Mouse (Mus musculus) limb, embryonic 14.5 days (tissue): ENCODE data around the gene Hadha. TPM values are rescaled to one million over a fixed set of nuclear protein-coding genes. Genes with fewer than 3 reads are reported as not detected.

ENCODE experiments used
- ATAC-seq: fragments of 200-750 bp; cut with Nextera tagmentation; 2 replicates; pipeline ENCODE4 v1.8.0; 2017; ENCODE audit warnings: low read depth, moderate number of reproducible peaks, moderate TSS enrichment; ENCODE audit not compliant: low FRiP score
- DNase-seq: peaks from one replicate; pipeline ENCODE4 v3.0.0-alpha.2; 2015; ENCODE audit warnings: low spot score
- H3K27ac ChIP-seq: fragments of 300-500 bp; sonication (generic); replicated peaks from 2 replicates; pipeline ENCODE4 v1.5.1; 2014; ENCODE audit warnings: low read depth, mild to moderate bottlenecking, low read length, moderate library complexity, mixed read lengths
- H3K27me3 ChIP-seq: fragments of 300-500 bp; sonication (generic); 2 replicates; pipeline ENCODE4 v1.6.1; 2014; ENCODE audit warnings: low read length, mixed read lengths; ENCODE audit not compliant: control insufficient read depth, insufficient read depth
- H3K36me3 ChIP-seq: fragments of 300-500 bp; sonication (generic); 2 replicates; pipeline ENCODE4 v1.6.1; 2014; ENCODE audit warnings: mild to moderate bottlenecking, low read length, moderate library complexity, mixed read lengths; ENCODE audit not compliant: control insufficient read depth, insufficient read depth
- H3K4me1 ChIP-seq: fragments of 300-500 bp; sonication (generic); 2 replicates; pipeline ENCODE4 v1.6.1; 2014; ENCODE audit warnings: antibody characterized with exemption, low read length, mixed read lengths; ENCODE audit not compliant: control insufficient read depth, insufficient read depth
- H3K4me2 ChIP-seq: fragments of 300-500 bp; sonication (generic); replicated peaks from 2 replicates; pipeline ENCODE4 v1.6.1; 2014; ENCODE audit warnings: low read depth, mild to moderate bottlenecking, low read length, moderate library complexity; ENCODE audit not compliant: severe bottlenecking
- H3K4me3 ChIP-seq: fragments of 300-500 bp; sonication (generic); replicated peaks from 2 replicates; pipeline ENCODE4 v1.5.1; 2014; ENCODE audit warnings: low read length
- H3K9ac ChIP-seq: fragments of 300-500 bp; sonication (generic); 2 replicates; pipeline ENCODE4 v1.6.1; 2014; ENCODE audit warnings: mild to moderate bottlenecking, low read depth, low read length, moderate library complexity; ENCODE audit not compliant: severe bottlenecking
- H3K9me3 ChIP-seq: fragments of 300-500 bp; sonication (generic); 2 replicates; pipeline ENCODE4 v1.6.1; 2016; ENCODE audit warnings: low read length; ENCODE audit not compliant: control insufficient read depth
- POLR2A ChIP-seq: fragments of 200-500 bp; IDR thresholded peaks from 2 replicates; pipeline ENCODE4 v1.8.0; 2012; ENCODE audit warnings: inconsistent platforms, mild to moderate bottlenecking, moderate library complexity, borderline replicate concordance; ENCODE audit not compliant: insufficient read depth, insufficient read length; ENCODE audit errors: extremely low read depth
- WGBS: fragments of 180-500 bp; shearing (Covaris S2); extraction: QIAGEN DNeasy Blood & Tissue Kit; methylation state at CpG from one replicate; pipeline ENCODE4 v1.1.7; 2014; 5-methylcytosine and 5-hydroxymethylcytosine counted together
- polyA plus RNA-seq, 2 experiments: library from polyadenylated mRNA; depleted of rRNA in 1 of 2; stranded (reverse) in 1 of 2; unstranded in 1 of 2; fragments of >200 nt; fragmentation: Nextera tagmentation in 1 of 2; extraction: Ambion mirVana in 1 of 2; gene quantifications; 2 replicates each; pipeline versions ENCODE4 v1.2.1 to v1.2.3; 2012 to 2014

Gene Hadha
- polyA plus RNA-seq, 2 experiments = 84.0 to 124 TPM

- ATAC-seq = no peak
- H3K9me3 ChIP-seq = no peaks in the 10 kb centered on the region
- H3K9ac ChIP-seq = no peak overlapping the region
- no peaks in the 10 kb centered on the region for H3K4me1 ChIP-seq
- H3K27ac ChIP-seq = no peak overlapping the region
- H3K36me3 ChIP-seq = peaks cover 83% of the 10 kb centered on the region
- no peak overlapping the region for H3K4me3 ChIP-seq
- TF ChIP-seq POLR2A = no peak
- H3K27me3 ChIP-seq = no peaks in the 10 kb centered on the region
- no peak overlapping the region for H3K4me2 ChIP-seq
- DNase-seq = no peak
- 27% methylated on average over 20 of the region's 20 CpGs for WGBS
Measured at GRCm38 (mm10) chr5:30172931-30173692, 18.1 kb upstream of the Hadha start.

DNA sequence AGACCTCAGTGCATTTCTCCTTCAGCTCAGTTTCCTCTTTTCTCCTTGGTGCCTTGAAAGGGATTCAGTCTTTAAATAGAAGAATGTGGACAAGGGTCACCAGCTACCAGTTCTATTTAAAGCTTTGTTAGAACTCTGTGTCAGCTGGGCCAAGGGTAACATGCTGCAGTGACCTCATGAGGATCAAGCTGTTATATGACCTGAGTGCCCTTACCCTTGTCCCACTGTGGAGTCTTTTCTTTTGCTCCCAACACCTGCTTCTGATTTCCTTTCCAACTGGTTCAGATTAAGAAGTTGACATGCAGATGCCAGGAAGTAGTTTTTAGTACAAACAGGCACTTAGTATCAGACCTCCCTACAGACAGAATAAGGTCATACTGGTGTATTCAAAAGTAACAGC is 17.2 kb upstream of the Hadha start:
- Histone ChIP-seq H3K4me1 (no peaks in the 10 kb centered on the region), H3K4me3 (no peak overlapping the region), H3K9ac (no peak overlapping the region), H3K27ac (no peak overlapping the region), H3K4me2 (no peak overlapping the region), H3K27me3 (no peaks in the 10 kb centered on the region), H3K9me3 (no peaks in the 10 kb centered on the region), H3K36me3 (peaks cover 80% of the 10 kb centered on the region)
- DNase-seq (no peak), ATAC-seq (0 out of 2 replicates have a peak, but pooled peaks have one; percentile 44)
- TF ChIP-seq POLR2A = no peak

DNA sequence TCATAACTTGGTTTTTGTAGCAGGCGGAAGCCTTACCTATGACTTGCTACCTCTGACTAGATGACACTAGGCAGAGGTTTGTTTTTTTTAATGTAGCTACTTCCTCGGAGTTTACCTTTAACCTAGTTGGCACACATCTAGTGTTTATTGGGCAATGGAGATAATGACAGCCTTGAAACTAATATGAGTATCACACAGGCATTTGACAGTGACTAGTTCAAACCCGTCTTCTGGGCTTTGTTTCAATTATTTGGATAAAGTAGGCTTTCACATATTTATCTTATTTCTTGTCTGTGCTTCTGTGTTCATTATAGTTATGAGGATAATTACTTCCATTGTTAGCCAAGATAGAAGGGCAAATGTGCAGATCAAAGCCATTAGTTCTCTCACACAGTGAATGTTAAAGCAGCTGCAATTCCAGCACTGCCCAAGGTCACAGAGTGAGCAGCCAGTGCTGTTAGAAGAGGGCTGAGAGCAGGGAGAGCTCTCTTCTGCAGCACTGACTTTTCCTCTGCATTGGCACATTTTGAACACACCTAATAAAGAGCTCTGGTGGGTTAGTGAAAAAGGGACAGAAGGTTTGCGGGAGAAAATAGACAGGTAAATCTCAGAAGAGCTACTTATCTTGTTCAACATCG is 15.5 kb upstream of the Hadha start:
- H3K27me3 ChIP-seq = no peaks in the 10 kb centered on the region
- no peak overlapping the region for H3K27ac ChIP-seq
- no peaks in the 10 kb centered on the region for H3K4me1 ChIP-seq
- H3K9ac ChIP-seq = no peak overlapping the region
- ATAC-seq = no peak
- no peak for TF ChIP-seq POLR2A
- 72% methylated on average over 5 of the region's 5 CpGs for WGBS
- no peaks in the 10 kb centered on the region for H3K9me3 ChIP-seq
- peaks cover 67% of the 10 kb centered on the region for H3K36me3 ChIP-seq
- no peak overlapping the region for H3K4me3 ChIP-seq
- DNase-seq = no peak
- no peak overlapping the region for H3K4me2 ChIP-seq

- ATAC-seq (no peak), DNase-seq (no peak)
- 94% methylated on average over 5 of the region's 5 CpGs for WGBS
- H3K9ac ChIP-seq = no peak overlapping the region
- peaks cover 27% of the 10 kb centered on the region for H3K36me3 ChIP-seq
- H3K9me3 ChIP-seq = no peaks in the 10 kb centered on the region
- no peaks in the 10 kb centered on the region for H3K4me1 ChIP-seq
- TF ChIP-seq POLR2A = no peak
- H3K27me3 ChIP-seq = no peaks in the 10 kb centered on the region
- H3K27ac ChIP-seq = no peak overlapping the region
- H3K4me2 ChIP-seq = no peak overlapping the region
- H3K4me3 ChIP-seq = no peak overlapping the region
Measured at GRCm38 (mm10) chr5:30165234-30165946, 10.4 kb upstream of the Hadha start.

DNA sequence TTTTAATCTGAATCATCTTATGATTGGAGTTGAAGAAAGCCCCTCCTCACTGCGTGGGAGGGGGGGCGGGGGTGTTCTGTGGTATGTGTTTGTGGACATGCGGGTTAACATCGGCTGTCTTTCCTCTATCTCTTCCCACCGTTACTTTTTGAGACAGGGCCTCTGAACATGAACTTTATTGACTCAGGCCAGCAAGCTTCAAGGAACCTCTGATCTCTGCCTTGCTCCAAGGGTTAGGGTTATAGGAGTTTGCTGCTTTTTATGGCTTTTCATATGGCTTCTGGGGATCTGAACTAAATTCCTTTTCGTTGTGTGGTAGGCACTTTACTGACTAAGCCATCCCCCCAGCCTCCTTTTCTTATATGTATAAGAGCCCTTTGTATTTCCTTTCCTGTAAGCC is 7.4 kb upstream of the Hadha start:
- H3K27ac ChIP-seq = no peak overlapping the region
- H3K4me1 ChIP-seq = no peaks in the 10 kb centered on the region
- DNase-seq (no peak), ATAC-seq (no peak)
- WGBS = 62% methylated on average over 6 of the region's 6 CpGs
- H3K9ac ChIP-seq = no peak overlapping the region
- no peaks in the 10 kb centered on the region for H3K27me3 ChIP-seq
- no peak overlapping the region for H3K4me2 ChIP-seq
- TF ChIP-seq POLR2A = no peak
- peaks cover 10% of the 10 kb centered on the region; the same call in 1 of the 2 replicates for H3K36me3 ChIP-seq
- no peak overlapping the region for H3K4me3 ChIP-seq
- no peaks in the 10 kb centered on the region for H3K9me3 ChIP-seq
